Mouse (Mus musculus) thymus, adult 2 months (tissue): Measurements from ENCODE around the gene Olig3. TPM values are rescaled to one million over a fixed set of nuclear protein-coding genes. Genes with fewer than 3 reads are reported as not detected.

Experiments used
- DNase-seq: peaks from one replicate; pipeline ENCODE4 v3.0.0; 2021
- H3K27ac ChIP-seq: fragments of 200-500 bp; 2 replicates; pipeline ENCODE4 v1.5.1; 2012; ENCODE audit warnings: low read length, control low read depth; ENCODE audit not compliant: control insufficient read depth, insufficient read depth
- H3K27me3 ChIP-seq: fragments of 200-500 bp; 2 replicates; pipeline ENCODE4 v1.6.1; 2012; ENCODE audit warnings: mild to moderate bottlenecking, low read length, moderate library complexity, mixed read lengths; ENCODE audit not compliant: control insufficient read depth, insufficient read depth
- H3K36me3 ChIP-seq: fragments of 200-500 bp; 2 replicates; pipeline ENCODE4 v1.6.1; 2012; ENCODE audit warnings: mild to moderate bottlenecking, low read length, moderate library complexity; ENCODE audit not compliant: control insufficient read depth, insufficient read depth
- H3K4me1 ChIP-seq: fragments of 200-500 bp; replicated peaks from 2 replicates; pipeline ENCODE4 v1.6.1; 2012; ENCODE audit warnings: low read length; ENCODE audit not compliant: control insufficient read depth, insufficient read depth
- H3K4me3 ChIP-seq: fragments of 200-500 bp; 2 replicates; pipeline ENCODE4 v1.5.1; 2012; ENCODE audit warnings: mild to moderate bottlenecking, low read length, control low read depth, moderate library complexity; ENCODE audit not compliant: control insufficient read depth, insufficient read depth
- CTCF ChIP-seq: fragments of 200-500 bp; IDR thresholded peaks from 2 replicates; pipeline ENCODE4 v1.5.1; 2012; ENCODE audit warnings: mild to moderate bottlenecking, control low read depth, low read length, moderate library complexity, borderline replicate concordance; ENCODE audit not compliant: control insufficient read depth, poor library complexity, insufficient read depth; ENCODE audit errors: extremely low read depth
- POLR2A ChIP-seq: fragments of 200-500 bp; IDR thresholded peaks from 2 replicates; pipeline ENCODE4 v1.6.1; 2012; ENCODE audit warnings: mild to moderate bottlenecking, low read length, control low read depth, moderate library complexity; ENCODE audit not compliant: control insufficient read depth, poor library complexity, insufficient read depth; ENCODE audit errors: extremely low read depth
- whole genome bisulfite sequencing: fragments of 180-500 bp; shearing (Covaris S2); methylation state at CpG from one replicate; pipeline ENCODE4 v1.1.7; 2018; 5-methylcytosine and 5-hydroxymethylcytosine counted together
- polyA plus RNA-seq: library from polyadenylated mRNA; depleted of rRNA; stranded (reverse); fragments of >200 nt; gene quantifications from 2 replicates; pipeline ENCODE4 v1.2.3, GENCODE M21; 2012

Olig3 gene
- polyA plus RNA-seq, 1 experiment = 3.9 TPM

- peak; percentile 45 for DNase-seq
- no peak for TF ChIP-seq CTCF
- TF ChIP-seq POLR2A = no peak
- 4% methylated on average over 1 of the region's 1 CpGs for WGBS
Measured at GRCm38 (mm10) chr10:19333425-19333824, 22.9 kb upstream of the Olig3 start.

GRCm38 (mm10) chr10:19338695-19339630, 17.4 kb upstream of the Olig3 start:
- Histone ChIP-seq H3K27me3 (no peaks in the 10 kb centered on the region), H3K4me1 (no peaks in the 10 kb centered on the region), H3K36me3 (no peaks in the 10 kb centered on the region), H3K27ac (no peak overlapping the region), H3K4me3 (no peak overlapping the region)
- 61% methylated on average over 18 of the region's 18 CpGs for WGBS
- DNase-seq = no peak
- TF ChIP-seq POLR2A = no peak
- TF ChIP-seq CTCF = no peak

More at GRCm38 (mm10) chr10:19333425-19333824, 22.9 kb upstream of the Olig3 start:
- Histone ChIP-seq H3K36me3 (no peaks in the 10 kb centered on the region), H3K4me3 (no peak overlapping the region), H3K27me3 (no peaks in the 10 kb centered on the region), H3K27ac (no peak overlapping the region; the same call in 1 of the 2 replicates), H3K4me1 (peaks cover 10% of the 10 kb centered on the region)

GRCm38 (mm10) chr10:19344039-19344438, 12.3 kb upstream of the Olig3 start:
- Histone ChIP-seq H3K27ac (no peak overlapping the region), H3K4me1 (no peaks in the 10 kb centered on the region), H3K4me3 (no peak overlapping the region), H3K27me3 (no peaks in the 10 kb centered on the region), H3K36me3 (no peaks in the 10 kb centered on the region)
- 93% methylated on average over 6 of the region's 6 CpGs for WGBS
- TF ChIP-seq POLR2A (no peak), CTCF (no peak)
- no peak for DNase-seq

GRCm38 (mm10) chr10:19349326-19349725, 7.0 kb upstream of the Olig3 start:
- WGBS = 86% methylated on average over 3 of the region's 3 CpGs
- H3K27me3 ChIP-seq = peaks cover 25% of the 10 kb centered on the region
- TF ChIP-seq CTCF = no peak
- no peak for TF ChIP-seq POLR2A
- no peaks in the 10 kb centered on the region for H3K36me3 ChIP-seq
- DNase-seq = no peak
- H3K4me3 ChIP-seq = no peak overlapping the region
- peaks cover 8% of the 10 kb centered on the region for H3K4me1 ChIP-seq
- no peak overlapping the region for H3K27ac ChIP-seq

- no peaks in the 10 kb centered on the region for H3K36me3 ChIP-seq
- no peak overlapping the region for H3K27ac ChIP-seq
- WGBS = 7% methylated on average over 24 of the region's 24 CpGs
- TF ChIP-seq CTCF (no peak), POLR2A (no peak)
- DNase-seq = no peak
- peaks cover 45% of the 10 kb centered on the region for H3K27me3 ChIP-seq
- H3K4me3 ChIP-seq = no peak overlapping the region
- H3K4me1 ChIP-seq = peaks cover 23% of the 10 kb centered on the region
Measured at GRCm38 (mm10) chr10:19352006-19352877, 4.1 kb upstream of the Olig3 start.

GRCm38 (mm10) chr10:19352878-19353301, 3.4 kb upstream of the Olig3 start:
- WGBS = 2% methylated on average over 16 of the region's 16 CpGs
- Histone ChIP-seq H3K4me1 (peaks cover 26% of the 10 kb centered on the region), H3K4me3 (peak overlapping the region; percentile 14; the same call in 1 of the 2 replicates), H3K36me3 (no peaks in the 10 kb centered on the region), H3K27ac (no peak overlapping the region), H3K27me3 (peaks cover 49% of the 10 kb centered on the region)
- DNase-seq = no peak
- TF ChIP-seq CTCF (0 out of 2 replicates have a peak, but pooled peaks have one; percentile 36), POLR2A (no peak)
